Mouse (Mus musculus): ENCODE data around the gene Sqstm1.
"Not testable (repeated sequence)": the region's sequence is repeated elsewhere in the genome, so short reads cannot be mapped to it uniquely, and the experiment has no call there.

The Sqstm1 gene

GRCm38 (mm10) chr11:50207344-50207743 is 3.3 kb downstream of the Sqstm1 start:
- DNase-seq, result no peak

- DNase-seq, result no peak
These were observed 4.6 kb downstream of the Sqstm1 start for GRCm38 (mm10) chr11:50206037-50206436.

GRCm38 (mm10) chr11:50205434-50205833 is 5.2 kb downstream of the Sqstm1 start:
- DNase-seq, result no peak

GRCm38 (mm10) chr11:50203302-50203827 is 7.3 kb downstream of the Sqstm1 start:
- no peak for DNase-seq

GRCm38 (mm10) chr11:50201590-50201989 is 9.0 kb downstream of the Sqstm1 start:
- no peak for DNase-seq

- no peak for DNase-seq
These were observed 10.0 kb downstream of the Sqstm1 start for GRCm38 (mm10) chr11:50200613-50201012.

- no peak for DNase-seq
These were observed 11.7 kb downstream of the Sqstm1 start for GRCm38 (mm10) chr11:50198916-50199315.

GRCm38 (mm10) chr11:50198219-50198846 is 12.3 kb downstream of the Sqstm1 start:
- no peak for DNase-seq

GRCm38 (mm10) chr11:50197500-50197899 is 13.1 kb downstream of the Sqstm1 start:
- no peak for DNase-seq

DNA sequence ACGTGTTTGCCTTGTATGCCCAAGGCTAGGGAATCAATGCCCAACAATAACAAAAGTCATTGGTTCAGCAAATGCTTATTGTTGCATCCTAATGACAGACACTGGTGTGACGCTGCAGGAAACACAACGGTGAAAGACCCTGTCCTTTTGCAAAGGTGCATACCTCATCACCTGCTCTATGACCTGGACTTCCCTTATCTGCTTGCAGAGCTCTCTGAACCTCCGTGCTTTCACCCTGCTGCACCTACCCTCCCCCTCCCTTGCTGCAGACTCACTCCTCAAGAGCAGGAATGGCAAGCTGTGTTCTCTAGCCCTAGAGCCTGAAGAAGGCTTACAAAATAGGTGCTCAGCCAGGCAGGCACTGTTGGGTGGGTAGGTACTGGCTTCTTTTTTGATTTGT is 15.8 kb downstream of the Sqstm1 start:
- no peak for DNase-seq

GRCm38 (mm10) chr11:50194070-50194469 is 16.6 kb downstream of the Sqstm1 start:
- no peak for DNase-seq

DNA sequence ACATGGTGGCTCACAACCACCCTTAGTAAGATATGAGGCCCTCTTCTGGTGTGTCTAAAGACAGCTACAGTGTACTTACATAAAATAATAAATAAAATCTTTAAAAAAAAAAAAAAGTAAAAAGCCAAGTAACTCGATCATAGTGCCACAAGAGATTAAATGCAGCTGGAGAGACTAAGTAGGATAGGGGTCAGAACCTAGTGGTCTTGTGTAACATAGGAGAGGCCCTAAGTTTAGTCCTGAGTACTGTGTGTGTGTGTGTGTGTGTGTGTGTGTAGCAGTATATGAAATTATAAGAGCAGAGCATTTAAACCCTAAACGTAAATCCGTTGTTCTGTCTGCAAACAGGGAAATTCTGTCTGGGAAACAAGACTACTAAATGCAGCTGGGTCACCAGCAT is 18.3 kb downstream of the Sqstm1 start:
- DNase-seq, result no peak

DNA sequence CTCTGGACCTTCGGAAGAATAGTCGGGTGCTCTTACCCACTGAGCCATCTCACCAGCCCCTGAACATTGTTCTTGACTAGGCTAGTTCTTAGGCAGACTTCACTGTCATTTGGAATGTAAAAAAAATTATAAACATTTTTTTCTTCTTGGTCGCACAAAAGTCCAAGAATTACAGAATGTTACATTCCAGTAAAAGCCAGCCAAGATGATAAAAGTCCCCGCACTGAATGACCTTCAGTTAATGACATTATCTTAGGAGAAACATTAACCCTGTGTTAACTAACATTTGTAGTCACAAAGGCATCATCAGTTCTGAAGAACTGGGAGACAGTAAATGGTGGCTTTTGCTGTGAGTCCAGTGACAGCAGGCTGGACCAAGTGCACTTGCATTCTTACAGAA is 20.3 kb downstream of the Sqstm1 start:
- DNase-seq, result no peak

DNA sequence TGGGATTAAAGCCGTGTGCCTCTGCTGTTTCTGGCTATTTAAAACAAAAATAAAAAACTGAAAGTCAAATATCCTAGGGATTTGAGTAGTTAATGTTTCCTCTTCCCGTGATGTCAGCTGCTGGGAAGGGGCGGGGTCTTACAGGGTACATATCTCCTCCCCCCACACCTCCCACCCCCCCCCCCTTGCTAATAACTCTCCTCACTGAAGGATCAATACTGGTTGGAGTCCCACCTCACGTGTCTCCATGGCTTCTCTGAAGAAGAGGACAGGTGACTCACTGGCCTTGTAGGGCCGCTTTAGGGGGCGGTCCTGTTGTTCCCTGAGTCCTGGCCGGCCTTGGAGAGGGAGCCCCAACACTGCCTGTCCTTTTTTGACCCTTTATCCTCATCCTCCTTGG is 21.9 kb downstream of the Sqstm1 start:
- DNase-seq, result no peak

DNA sequence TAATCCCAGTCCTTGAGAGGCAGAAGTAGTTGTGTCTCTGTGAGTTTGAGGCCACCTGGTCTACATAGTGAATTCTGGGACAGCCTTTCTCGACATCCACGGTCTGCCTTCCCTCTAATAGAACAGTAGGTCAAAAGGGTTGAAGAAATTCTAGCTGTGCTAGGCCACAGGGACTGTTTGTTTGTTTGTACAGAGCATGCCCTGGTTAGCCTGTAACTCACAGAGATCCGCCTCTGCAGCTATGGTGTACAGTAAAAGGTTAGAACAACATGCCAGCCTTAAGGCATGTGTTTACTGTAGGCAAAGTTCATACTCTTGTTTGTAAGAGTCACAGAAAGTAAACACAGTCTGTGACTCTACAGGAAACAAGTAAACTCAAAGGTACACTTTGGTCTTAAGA is 25.8 kb downstream of the Sqstm1 start:
- no peak for DNase-seq

GRCm38 (mm10) chr11:50182702-50183101 is 27.9 kb downstream of the Sqstm1 start:
- no peak for DNase-seq

GRCm38 (mm10) chr11:50180478-50181231 is 30.0 kb downstream of the Sqstm1 start:
- no peak for DNase-seq

DNA sequence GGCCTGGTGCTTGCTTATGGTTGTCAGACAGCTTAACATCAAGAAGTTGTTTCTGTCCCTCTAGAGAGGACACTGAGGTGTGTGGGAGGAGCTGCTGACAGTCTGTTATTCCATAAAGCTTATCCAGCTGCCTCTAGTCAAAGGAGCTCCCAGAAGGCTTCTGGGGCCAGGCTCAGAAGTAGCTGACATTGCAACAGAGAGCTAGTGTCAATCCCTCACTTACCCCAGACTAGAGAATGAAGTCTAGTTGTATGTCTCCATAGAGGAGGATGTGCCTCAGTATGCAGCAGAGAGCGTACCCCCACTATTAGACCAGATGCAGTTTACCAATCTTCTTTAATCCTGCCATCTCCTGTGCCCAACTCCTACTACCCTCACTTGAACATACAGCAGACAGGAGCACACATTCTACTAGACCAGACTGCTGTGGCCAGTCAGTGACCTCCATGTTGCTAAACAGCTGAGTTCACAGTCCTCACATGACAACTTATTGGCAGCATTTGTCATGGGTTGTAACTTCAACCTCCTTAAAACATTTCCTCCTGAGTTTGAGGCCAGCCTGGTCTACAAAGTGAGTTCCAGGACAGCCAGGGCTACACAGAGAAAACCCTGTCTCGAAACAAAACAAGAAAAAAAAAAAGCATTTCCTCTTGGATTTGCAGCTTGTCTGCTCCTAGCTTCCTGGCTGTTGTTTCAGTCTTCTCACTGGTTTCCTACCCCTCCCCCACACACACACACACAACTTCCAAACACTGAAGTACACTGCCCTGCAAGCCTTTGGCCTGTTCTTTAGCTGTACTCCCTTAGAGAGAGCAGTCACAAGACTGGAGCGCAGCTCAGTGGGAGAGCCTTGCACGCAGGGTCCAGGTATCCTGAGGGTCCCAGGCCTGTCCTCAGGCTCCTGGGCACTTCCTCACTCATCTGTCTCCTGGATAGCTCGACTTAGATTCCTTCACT is 31.8 kb downstream of the Sqstm1 start:
- no peak for DNase-seq

DNA sequence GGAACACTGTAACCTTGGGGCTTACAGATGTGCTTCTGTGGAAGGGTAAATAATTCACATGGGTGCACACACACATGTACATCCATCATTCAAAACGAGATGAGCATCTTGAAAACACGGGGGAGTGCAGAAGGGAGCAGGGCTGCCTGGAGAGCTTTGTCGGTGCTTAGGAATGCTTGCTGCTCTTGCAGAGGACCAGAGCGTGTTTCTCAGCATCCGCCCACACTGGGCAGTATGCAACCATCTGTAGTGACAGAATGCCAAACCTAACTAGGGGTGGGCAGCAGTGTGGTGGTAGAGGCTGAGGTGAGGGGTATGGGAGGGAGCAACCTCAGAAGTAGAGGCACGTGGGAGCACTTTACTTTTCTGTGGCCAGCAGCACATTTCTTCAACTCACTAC is 33.5 kb downstream of the Sqstm1 start:
- DNase-seq, result no peak

GRCm38 (mm10) chr11:50176351-50176750 is 34.3 kb downstream of the Sqstm1 start:
- DNase-seq, result no peak

DNA sequence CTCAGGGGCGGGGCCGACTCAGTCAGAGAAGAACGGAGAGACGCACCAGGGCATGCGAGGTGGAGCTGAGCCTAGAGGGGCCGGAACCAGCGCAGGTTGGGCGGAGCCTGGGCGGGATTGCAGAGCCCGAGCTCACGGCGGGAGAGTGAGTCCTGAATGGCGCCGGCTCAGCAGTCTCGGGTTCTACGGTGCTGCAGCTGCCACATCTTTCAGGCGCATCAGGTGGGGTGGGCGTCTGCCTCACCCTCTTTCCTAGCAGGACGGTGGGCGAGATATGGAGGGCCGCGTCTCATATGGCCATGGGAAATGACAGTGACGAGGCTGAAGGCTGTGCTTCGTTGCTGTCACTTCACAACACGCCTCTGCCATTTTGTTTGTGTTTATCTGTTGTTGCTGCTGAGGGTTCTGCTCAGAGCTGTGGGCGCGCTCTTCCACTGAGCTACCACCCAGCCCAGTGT is 35.9 kb downstream of the Sqstm1 start:
- DNase-seq, result peak; percentile 99

DNA sequence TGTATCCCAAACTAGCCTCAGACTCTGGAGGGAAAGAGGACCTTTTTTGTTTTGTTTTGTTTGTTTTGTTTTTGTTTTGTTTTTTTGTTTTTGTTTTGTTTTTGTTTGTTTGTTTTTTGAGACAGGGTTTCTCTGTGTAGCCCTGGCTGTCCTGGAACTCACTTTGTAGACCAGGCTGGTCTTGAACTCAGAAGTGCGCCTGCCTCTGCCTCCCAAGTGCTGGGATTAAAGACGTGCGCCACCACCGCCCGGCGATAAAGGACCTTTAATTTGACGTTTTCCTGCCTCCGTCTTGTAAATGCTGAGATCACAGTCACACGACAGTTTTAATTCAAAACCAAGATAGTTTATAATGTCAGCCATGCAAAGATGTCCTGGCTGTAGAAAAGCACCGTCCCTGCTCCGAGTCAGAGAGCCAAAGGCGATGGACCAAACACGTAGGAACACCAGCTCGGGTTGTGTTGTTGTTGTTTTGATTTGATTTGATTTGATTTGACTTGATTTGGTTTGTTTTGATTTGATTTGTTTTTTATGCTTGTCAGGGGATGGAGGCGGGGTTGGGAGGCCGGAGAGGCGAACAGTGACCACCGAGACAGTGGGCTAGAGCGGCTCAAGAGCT is 36.4 kb downstream of the Sqstm1 start, which contains the start of gene Mrnip:
Gene Mrnip, plus strand, starts transcription at position 334 of the 619 bp plus-strand sequence.
- not testable (repeated sequence) for DNase-seq

- DNase-seq, result no peak
These were observed 42.3 kb downstream of the Sqstm1 start for GRCm38 (mm10) chr11:50168352-50168751.
